Mouse (Mus musculus) kidney, postnatal 14 days (tissue): ENCODE measurements around the gene Gm20831.
"Not testable (repeated sequence)": the region's sequence is repeated elsewhere in the genome, so short reads cannot be mapped to it uniquely, and the experiment has no call there.

Experiments used
- DNase-seq: peaks from one replicate; pipeline ENCODE4 v3.0.0; 2022; ENCODE audit warnings: mixed read lengths

Gene Gm20831

DNA sequence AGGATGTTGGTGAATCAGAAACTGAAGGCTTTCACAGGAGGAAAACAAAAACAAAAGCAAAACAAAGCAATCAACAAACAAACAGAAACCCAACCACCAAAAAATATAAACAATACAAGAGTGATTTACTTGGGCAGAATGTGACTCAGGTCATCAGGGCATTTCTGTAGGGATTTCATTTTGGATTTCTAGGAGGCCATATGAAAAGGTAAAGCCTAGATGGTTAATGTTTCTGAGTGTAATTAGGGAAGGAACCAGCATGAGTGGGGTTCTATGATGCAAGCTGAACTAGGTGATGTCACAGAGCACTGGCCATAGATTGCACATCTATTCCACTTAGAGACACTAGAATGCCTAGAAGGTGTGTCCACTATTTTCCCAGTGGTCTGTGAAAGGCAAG lies at the start of gene Gm20831, which contains the start of gene Gm20772:
Gene Gm20831 (plus strand): TSS at position 301 of the 400 bp plus-strand sequence.
Gene Gm20772 (plus strand): TSS at position 301 of the 400 bp plus-strand sequence.
- DNase-seq = not testable (repeated sequence)

DNA sequence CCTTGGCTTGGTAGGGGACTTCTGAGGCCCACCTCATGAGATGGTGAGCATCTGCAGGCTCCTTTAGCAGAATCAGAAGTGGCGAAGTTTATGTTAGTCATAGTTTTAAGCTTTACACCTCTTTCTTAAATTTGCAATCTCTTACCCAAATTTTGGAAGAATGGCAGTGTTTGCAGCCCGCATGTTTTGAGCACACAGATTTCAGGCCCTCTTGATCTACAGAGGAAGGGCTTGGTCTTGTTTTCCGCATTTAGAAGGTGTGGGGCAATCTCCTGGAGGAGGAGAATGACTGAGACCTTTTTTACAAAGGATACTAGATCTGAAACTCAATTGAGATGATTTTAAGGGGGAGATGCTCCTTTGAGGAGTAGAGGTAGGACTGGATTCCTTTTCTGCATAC lies 28.4 kb upstream of the Gm20831 start, which contains the start of gene Gm21904:
Gene Gm21904 (minus strand): TSS at position 101 of the 400 bp plus-strand sequence.
- not testable (repeated sequence) for DNase-seq

DNA sequence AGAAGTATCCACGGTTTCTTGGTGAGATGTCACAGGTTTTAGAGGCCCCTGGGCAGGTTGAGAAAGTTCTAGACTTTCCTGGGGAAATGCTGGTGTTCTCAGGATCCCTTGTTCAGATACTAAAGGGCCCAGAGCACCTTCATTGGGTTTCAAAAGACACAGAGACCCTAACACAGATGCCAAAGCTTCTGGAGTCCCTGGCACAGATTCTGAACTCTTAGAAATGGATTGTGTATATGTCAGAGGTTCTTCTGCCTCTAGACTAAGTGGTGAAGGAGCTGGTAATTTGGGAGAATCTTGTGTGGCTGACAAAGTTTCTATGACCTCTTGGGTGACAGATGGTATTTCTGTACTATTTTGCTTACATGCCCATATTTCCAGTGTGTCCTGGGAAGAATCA lies 62.7 kb downstream of the Gm20831 start, which contains the start of gene Srsy:
Gene Srsy (minus strand): TSS at position 101 of the 400 bp plus-strand sequence.
- not testable (repeated sequence) for DNase-seq
